Mouse (Mus musculus) ES-Bruce4 (cell line): ENCODE results near the gene Tescl.

Experiments
- CTCF ChIP-seq: IDR thresholded peaks from one replicate; pipeline ENCODE4 v1.8.1; 2011; ENCODE audit warnings: low read depth, low read length
- EP300 ChIP-seq: IDR thresholded peaks from 2 replicates; pipeline ENCODE4 v1.6.1; 2011; ENCODE audit warnings: low read depth, low read length; ENCODE audit not compliant: insufficient read depth
- POLR2A ChIP-seq: IDR thresholded peaks from one replicate; pipeline ENCODE4 v1.8.1; 2011; ENCODE audit warnings: low read length; ENCODE audit not compliant: insufficient read depth

DNA sequence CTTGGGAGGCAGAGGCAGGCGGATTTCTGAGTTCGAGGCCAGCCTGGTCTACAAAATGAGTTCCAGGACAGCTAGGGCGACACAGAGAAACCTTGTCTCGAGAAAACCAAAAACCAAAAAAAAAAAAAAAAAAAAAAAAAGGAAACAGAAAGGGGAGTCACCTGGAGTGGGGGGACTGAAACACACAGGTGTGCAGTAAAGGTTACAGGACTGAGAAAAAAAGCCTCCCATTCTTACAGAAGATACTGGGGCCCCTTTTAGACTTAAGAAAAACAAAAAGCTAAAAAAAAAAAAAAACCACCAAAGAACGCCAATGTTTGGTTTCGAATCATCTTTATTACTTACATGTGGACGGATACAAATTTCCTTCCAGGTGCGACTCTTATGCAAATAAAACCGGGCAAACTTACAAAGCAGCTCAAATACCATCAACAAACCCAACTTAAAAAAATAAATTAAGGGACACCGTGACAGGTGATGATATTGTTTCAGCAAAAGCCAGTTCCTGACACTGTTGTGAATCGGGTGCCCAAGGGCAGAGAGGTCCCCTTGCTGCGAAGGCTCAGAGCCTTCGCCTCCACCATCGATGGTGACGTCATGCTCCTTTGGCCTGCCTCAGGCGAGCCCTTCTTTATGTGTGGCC, 49.1 kb upstream of the Tescl start:
- TF ChIP-seq CTCF: no peak
- no peak for TF ChIP-seq EP300
- no peak for TF ChIP-seq POLR2A
